1 mouse cellular context compared by ENCODE assay signal in the genomic region with DNA sequence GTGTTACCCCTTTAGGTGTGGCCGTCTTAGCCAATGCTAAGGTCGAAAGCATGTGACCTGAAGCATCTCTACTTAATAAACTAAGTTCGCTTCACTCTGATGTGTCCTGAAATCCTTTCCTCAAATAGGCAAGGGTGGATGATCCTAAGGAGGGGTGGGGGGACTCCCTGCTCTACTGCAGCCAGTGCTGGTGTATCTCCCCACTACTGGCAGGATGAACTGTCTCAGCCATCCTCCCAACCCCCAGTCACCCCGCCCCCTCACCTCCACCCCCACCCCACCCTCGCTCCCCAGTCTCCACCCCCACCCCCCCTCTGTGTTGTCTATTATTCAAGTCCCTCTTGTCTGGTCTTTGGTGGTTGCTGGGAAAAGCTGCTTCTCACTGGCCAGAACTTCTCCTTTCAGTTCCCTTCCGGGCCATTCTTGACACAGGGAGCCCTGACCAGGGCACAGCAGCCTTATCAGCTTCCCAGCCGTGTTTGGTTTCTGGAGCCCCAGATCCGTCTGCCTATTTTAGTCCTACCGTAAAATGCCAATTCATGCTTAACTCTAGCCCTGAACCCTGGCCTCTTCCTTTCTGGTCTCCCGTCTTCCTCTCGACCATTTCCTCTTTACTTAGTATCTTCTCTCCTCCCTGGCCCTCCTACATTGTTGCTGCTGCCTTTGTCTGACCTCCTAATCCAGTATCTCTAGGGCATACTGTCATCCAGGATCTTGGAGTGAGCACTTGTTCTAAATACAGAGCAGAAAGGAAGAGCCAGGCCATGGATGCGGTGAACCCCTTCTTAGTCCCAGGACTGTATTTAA.
TF ChIP-seq lines count a peak whose summit lies in the region.

No protein-coding gene starts in this region.

TF ChIP-seq in MEL, 35 proteins besides CTCF, POLR2A, EP300 and RAD21:
- no peak for TF ChIP-seq CHD1 (IDR thresholded peaks at IDR 0.05; ENCODE audit: low read depth, low read length)
- TF ChIP-seq POLR2AphosphoS2 (IDR thresholded peaks at IDR 0.05; ENCODE audit: low read length): no peak
- peak; percentile 94 for TF ChIP-seq ETS1 (IDR thresholded peaks at IDR 0.05; ENCODE audit: low read depth, low read length)
- TF ChIP-seq MAFK (IDR thresholded peaks at IDR 0.05; ENCODE audit: borderline replicate concordance, low read depth, low read length): peak; percentile 56; the same call in 1 of the 2 replicates
- TF ChIP-seq RCOR1 (IDR thresholded peaks at IDR 0.05; ENCODE audit: low read depth, low read length): peak; percentile 81
- no peak for TF ChIP-seq ZMIZ1 (IDR thresholded peaks at IDR 0.05; ENCODE audit: low read depth, low read length)
- no peak for TF ChIP-seq BHLHE40 (IDR thresholded peaks at IDR 0.05; ENCODE audit: borderline replicate concordance, low read depth, low read length)
- 0 out of 2 replicates have a peak, but pooled peaks have one; percentile 19 for TF ChIP-seq MAX (IDR thresholded peaks at IDR 0.05; ENCODE audit: low read length)
- TF ChIP-seq HCFC1 (IDR thresholded peaks at IDR 0.05; ENCODE audit: low read depth, low read length): peak; percentile 63; the same call in 1 of the 2 replicates
- TF ChIP-seq JUND (IDR thresholded peaks at IDR 0.05; ENCODE audit: low read depth, low read length): no peak
- TF ChIP-seq UBTF (IDR thresholded peaks at IDR 0.05; ENCODE audit: borderline replicate concordance, insufficient read depth, low read depth, low read length): no peak
- peak; percentile 90 for TF ChIP-seq MEF2A (IDR thresholded peaks at IDR 0.05; ENCODE audit: extremely low read depth, insufficient replicate concordance, low read depth, low read length, poor library complexity, severe bottlenecking)
- peak; percentile 2; the same call in 1 of the 2 replicates for TF ChIP-seq MAZ (IDR thresholded peaks at IDR 0.05; ENCODE audit: low read depth, low read length)
- TF ChIP-seq KAT2A (conservative IDR thresholded peaks at IDR 0.05; ENCODE audit: low read depth, low read length): no peak
- TF ChIP-seq GATA1 (IDR thresholded peaks at IDR 0.05; ENCODE audit: low read depth, low read length): peak; percentile 93
- TF ChIP-seq NELFE (IDR thresholded peaks at IDR 0.05; ENCODE audit: low read depth, low read length): peak; percentile 34
- TF ChIP-seq MXI1 (IDR thresholded peaks at IDR 0.05; ENCODE audit: low read depth, low read length): peak; percentile 42; the same call in 1 of the 2 replicates
- TF ChIP-seq ZC3H11A (IDR thresholded peaks at IDR 0.05; ENCODE audit: low read depth, low read length): no peak
- TF ChIP-seq TBP (IDR thresholded peaks at IDR 0.05; ENCODE audit: low read depth, low read length): peak; percentile 43; the same call in 1 of the 2 replicates
- no peak for TF ChIP-seq ZKSCAN1 (IDR thresholded peaks at IDR 0.05; ENCODE audit: low read depth, low read length)
- no peak for TF ChIP-seq E2F4 (IDR thresholded peaks at IDR 0.05; ENCODE audit: borderline replicate concordance, low read depth, low read length)
- TF ChIP-seq ELF1 (IDR thresholded peaks at IDR 0.05; ENCODE audit: low read depth, low read length): peak; percentile 47; the same call in 1 of the 2 replicates
- no peak for TF ChIP-seq ZNF384 (IDR thresholded peaks at IDR 0.05; ENCODE audit: low read depth, low read length)
- TF ChIP-seq CHD2 (IDR thresholded peaks at IDR 0.05; ENCODE audit: low read length): no peak
- TF ChIP-seq NRF1 (IDR thresholded peaks at IDR 0.05; ENCODE audit: insufficient read depth, low read depth, low read length, poor library complexity, severe bottlenecking): no peak
- TF ChIP-seq MYC (IDR thresholded peaks at IDR 0.05; ENCODE audit: low read depth, low read length): no peak; the same call in 1 of the 2 replicates
- no peak for TF ChIP-seq POLR2AphosphoS5 (IDR thresholded peaks at IDR 0.05; ENCODE audit: borderline replicate concordance, low read depth, low read length)
- peak; percentile 79 for TF ChIP-seq TCF12 (IDR thresholded peaks at IDR 0.05; ENCODE audit: low read depth, low read length)
- TF ChIP-seq SMC3 (IDR thresholded peaks at IDR 0.05; ENCODE audit: low read depth, low read length): no peak
- TF ChIP-seq USF1 (IDR thresholded peaks at IDR 0.05; ENCODE audit: low read depth, low read length): no peak
- no peak for TF ChIP-seq MYB (IDR thresholded peaks at IDR 0.05; ENCODE audit: low read depth, low read length)
- no peak for TF ChIP-seq USF2 (IDR thresholded peaks at IDR 0.05; ENCODE audit: borderline replicate concordance in 1 of 2, insufficient read depth in 1 of 2, low read depth in 1 of 2, low read length in 2 of 2)
- peak; percentile 73; the same call in 1 of the 2 replicates for TF ChIP-seq GABPA (IDR thresholded peaks at IDR 0.05; ENCODE audit: low read depth, low read length)
- TF ChIP-seq SIN3A (IDR thresholded peaks at IDR 0.05; ENCODE audit: low read length): peak; percentile 75
- TF ChIP-seq TAL1 (IDR thresholded peaks at IDR 0.05; ENCODE audit: low read length): peak; percentile 80
TF ChIP-seq in MEL: peak in this region for 16.
